Mouse (Mus musculus) limb, embryonic 10.5 days (tissue): ENCODE data around the gene Gm21915. TPM values are rescaled to one million over a fixed set of nuclear protein-coding genes. Genes with fewer than 3 reads are reported as not detected.

ENCODE experiments used
- DNase-seq: peaks from one replicate; pipeline ENCODE4 v3.0.0-alpha.2; 2017; ENCODE audit warnings: low spot score
- H3K27ac ChIP-seq: fragments of 300-500 bp; sonication (generic); 2 replicates; pipeline ENCODE4 v1.5.1; 2016; ENCODE audit warnings: mild to moderate bottlenecking
- H3K27me3 ChIP-seq: fragments of 300-500 bp; sonication (generic); 2 replicates; pipeline ENCODE4 v1.6.1; 2016; ENCODE audit warnings: low read depth, mild to moderate bottlenecking; ENCODE audit not compliant: poor library complexity, severe bottlenecking
- H3K36me3 ChIP-seq: fragments of 300-500 bp; sonication (generic); 2 replicates; pipeline ENCODE4 v1.6.1; 2016; ENCODE audit warnings: mild to moderate bottlenecking, moderate library complexity
- H3K4me1 ChIP-seq: fragments of 300-500 bp; sonication (generic); 2 replicates; pipeline ENCODE4 v1.6.1; 2016
- H3K4me3 ChIP-seq: fragments of 300-500 bp; sonication (generic); 2 replicates; pipeline ENCODE4 v1.5.1; 2016; ENCODE audit warnings: mild to moderate bottlenecking, moderate library complexity
- H3K9me3 ChIP-seq: fragments of 300-500 bp; sonication (generic); replicated peaks from 2 replicates; pipeline ENCODE4 v1.6.1; 2016; ENCODE audit warnings: mild to moderate bottlenecking
- WGBS: fragments of 180-500 bp; shearing (Covaris S2); methylation state at CpG from one replicate; pipeline ENCODE4 v1.1.7; 2016; 5-methylcytosine and 5-hydroxymethylcytosine counted together
- polyA plus RNA-seq: library from polyadenylated mRNA; unstranded; fragments of >200 nt; fragmentation: Nextera tagmentation; extraction: Ambion mirVana; gene quantifications from 2 replicates; pipeline ENCODE4 v1.2.1, GENCODE M21; 2016

The Gm21915 gene
- polyA plus RNA-seq, 1 experiment from 2014 or later = not detected

GRCm38 (mm10) chr9:40708448-40709140 is 38.2 kb downstream of the Gm21915 start:
- Histone ChIP-seq H3K27ac (no peak overlapping the region), H3K36me3 (peaks cover 41% of the 10 kb centered on the region), H3K4me1 (peaks cover 18% of the 10 kb centered on the region), H3K9me3 (no peaks in the 10 kb centered on the region), H3K27me3 (no peaks in the 10 kb centered on the region), H3K4me3 (no peak overlapping the region)
- 83% methylated on average over 12 of the region's 12 CpGs for WGBS
- DNase-seq = no peak

GRCm38 (mm10) chr9:40709141-40709537 is 38.7 kb downstream of the Gm21915 start:
- Histone ChIP-seq H3K4me3 (no peak overlapping the region), H3K4me1 (peaks cover 14% of the 10 kb centered on the region), H3K36me3 (peaks cover 42% of the 10 kb centered on the region), H3K27ac (no peak overlapping the region), H3K9me3 (no peaks in the 10 kb centered on the region), H3K27me3 (no peaks in the 10 kb centered on the region)
- DNase-seq = no peak
- 74% methylated on average over 7 of the region's 7 CpGs for WGBS

GRCm38 (mm10) chr9:40709587-40709986 is 39.2 kb downstream of the Gm21915 start:
- no peaks in the 10 kb centered on the region for H3K27me3 ChIP-seq
- no peak overlapping the region for H3K4me3 ChIP-seq
- no peak overlapping the region for H3K27ac ChIP-seq
- H3K9me3 ChIP-seq = no peaks in the 10 kb centered on the region
- DNase-seq = no peak
- peaks cover 46% of the 10 kb centered on the region for H3K36me3 ChIP-seq
- H3K4me1 ChIP-seq = peaks cover 9% of the 10 kb centered on the region
- 71% methylated on average over 3 of the region's 3 CpGs for WGBS

DNA sequence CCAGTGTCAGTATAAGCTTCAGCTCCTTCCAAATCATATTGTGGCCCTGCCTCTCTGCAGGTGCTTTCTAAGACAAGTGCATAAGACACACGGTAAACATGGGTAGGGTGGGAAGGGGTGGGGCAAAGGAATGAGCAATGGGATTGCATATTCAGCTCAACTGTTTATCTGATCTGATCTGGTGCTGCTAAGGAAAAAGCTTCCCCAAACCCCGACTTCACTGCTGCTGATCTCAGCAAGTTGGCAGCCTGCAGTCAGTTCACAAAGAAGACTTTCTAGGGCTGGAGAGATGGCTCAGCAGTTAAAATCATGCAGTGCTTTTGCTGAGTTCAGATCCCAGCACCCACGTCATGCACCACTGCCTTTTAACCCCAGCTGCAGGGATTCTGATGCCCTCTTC is 39.6 kb downstream of the Gm21915 start:
- peaks cover 6% of the 10 kb centered on the region; the same call in 1 of the 2 replicates for H3K4me1 ChIP-seq
- no peak for DNase-seq
- 74% methylated on average over 3 of the region's 3 CpGs for WGBS
- no peaks in the 10 kb centered on the region for H3K27me3 ChIP-seq
- peaks cover 47% of the 10 kb centered on the region for H3K36me3 ChIP-seq
- H3K27ac ChIP-seq = no peak overlapping the region
- H3K4me3 ChIP-seq = no peak overlapping the region
- no peaks in the 10 kb centered on the region for H3K9me3 ChIP-seq

GRCm38 (mm10) chr9:40711654-40712053 is 41.2 kb downstream of the Gm21915 start:
- whole genome bisulfite sequencing = 71% methylated on average over 4 of the region's 4 CpGs
- Histone ChIP-seq H3K27me3 (no peaks in the 10 kb centered on the region), H3K4me1 (peaks cover 17% of the 10 kb centered on the region), H3K9me3 (no peaks in the 10 kb centered on the region), H3K27ac (no peak overlapping the region), H3K4me3 (no peak overlapping the region), H3K36me3 (peaks cover 45% of the 10 kb centered on the region)
- DNase-seq = no peak

DNA sequence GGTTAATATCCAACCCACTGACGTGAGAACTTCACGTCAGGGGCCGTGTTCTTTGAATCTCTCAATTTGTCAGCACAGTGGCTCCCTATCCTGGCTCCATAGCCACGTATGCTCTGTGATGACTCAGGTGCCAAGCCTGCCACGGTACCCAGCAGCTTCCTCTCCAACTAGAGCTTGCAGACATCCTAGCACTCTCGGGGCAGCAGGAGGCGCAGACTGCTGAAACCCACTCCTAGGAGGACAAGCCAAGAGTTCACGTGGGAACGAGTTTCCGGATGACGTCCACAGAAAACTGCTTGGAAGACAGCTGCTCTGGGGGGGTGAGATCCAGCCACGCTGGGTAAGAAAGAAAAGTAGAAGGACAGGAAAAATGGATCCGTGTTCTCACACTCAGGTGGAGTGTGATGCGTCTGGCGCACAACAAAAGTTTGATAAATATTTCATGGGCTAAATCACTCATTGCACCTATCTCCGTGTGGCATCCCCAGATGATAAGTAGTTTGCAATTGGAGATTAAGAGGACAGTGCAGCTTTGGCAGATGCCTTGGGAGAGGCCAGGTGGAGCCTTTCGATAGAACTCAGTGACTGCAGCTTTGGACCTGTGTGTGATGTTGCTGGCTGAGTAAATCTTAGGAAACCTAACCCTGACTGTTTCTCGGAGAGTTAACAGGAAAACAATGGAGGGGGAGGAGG is 46.9 kb downstream of the Gm21915 start:
- no peak for DNase-seq
- Histone ChIP-seq H3K9me3 (no peaks in the 10 kb centered on the region), H3K4me3 (no peak overlapping the region), H3K27me3 (no peaks in the 10 kb centered on the region), H3K27ac (0 out of 2 replicates have a peak overlapping the region, but pooled peaks have one; percentile 21), H3K4me1 (peaks cover 35% of the 10 kb centered on the region), H3K36me3 (peaks cover 33% of the 10 kb centered on the region)
- WGBS = 78% methylated on average over 18 of the region's 18 CpGs

GRCm38 (mm10) chr9:40717875-40718185 is 47.4 kb downstream of the Gm21915 start:
- Histone ChIP-seq H3K9me3 (no peaks in the 10 kb centered on the region), H3K36me3 (peaks cover 36% of the 10 kb centered on the region), H3K4me1 (peaks cover 38% of the 10 kb centered on the region), H3K4me3 (no peak overlapping the region), H3K27ac (no peak overlapping the region), H3K27me3 (no peaks in the 10 kb centered on the region)
- DNase-seq = peak; percentile 39
- WGBS = 42% methylated on average over 7 of the region's 7 CpGs

Other genes starting within 250 kb of the Gm21915 start
- 2.0 and 2.7 TPM in 2 replicates for gene Gramd1b, start 139.2 kb upstream of the Gm21915 start, polyA plus RNA-seq
- gene Clmp, start 15.3 kb downstream of the Gm21915 start, polyA plus RNA-seq = 47.0 and 53.5 TPM in 2 replicates
- 3,450 and 4,164 TPM in 2 replicates for gene Hspa8, start 130.4 kb downstream of the Gm21915 start, polyA plus RNA-seq
- not detected in 2 replicates for gene Bsx, start 203.5 kb downstream of the Gm21915 start, polyA plus RNA-seq